Mouse (Mus musculus): ENCODE measurements at regions not wholly inside any gene's neighbourhood (a gene's known extent, or its start where the extent isn't known, plus 50 kb on each side); places are given as distances from the start of the nearest gene placed in this dataset.

- ATAC-seq (replicated peaks in 1 of 2; ENCODE audit: insufficient read depth in 1 of 2, low FRiP score in 2 of 2, low TSS enrichment in 1 of 2, low read depth in 1 of 2, poor library complexity in 2 of 2, severe bottlenecking in 2 of 2): no peak
Measured at GRCm38 (mm10) chr3:39211670-39212069, 324.9 kb downstream of the Fat4 start.

GRCm38 (mm10) chr3:39220011-39220706, 333.4 kb downstream of the Fat4 start:
- ATAC-seq (replicated peaks in 1 of 2; ENCODE audit: insufficient read depth in 1 of 2, low FRiP score in 2 of 2, low TSS enrichment in 1 of 2, low read depth in 1 of 2, poor library complexity in 2 of 2, severe bottlenecking in 2 of 2): peak in 1 of 2 experiments; percentile 46; a peak in 2 of 4 replicates

- no peak for ATAC-seq (replicated peaks in 1 of 2; ENCODE audit: insufficient read depth in 1 of 2, low FRiP score in 2 of 2, low TSS enrichment in 1 of 2, low read depth in 1 of 2, poor library complexity in 2 of 2, severe bottlenecking in 2 of 2)
Measured at GRCm38 (mm10) chr3:39220707-39221034, 333.9 kb downstream of the Fat4 start.

- ATAC-seq (replicated peaks in 1 of 2; ENCODE audit: insufficient read depth in 1 of 2, low FRiP score in 2 of 2, low TSS enrichment in 1 of 2, low read depth in 1 of 2, poor library complexity in 2 of 2, severe bottlenecking in 2 of 2): no peak
Measured at GRCm38 (mm10) chr3:39222059-39222458, 335.3 kb downstream of the Fat4 start.

- ATAC-seq (replicated peaks in 1 of 2; ENCODE audit: insufficient read depth in 1 of 2, low FRiP score in 2 of 2, low TSS enrichment in 1 of 2, low read depth in 1 of 2, poor library complexity in 2 of 2, severe bottlenecking in 2 of 2): no peak
Measured at GRCm38 (mm10) chr3:39234921-39235320, 348.2 kb downstream of the Fat4 start.

- no peak for ATAC-seq (replicated peaks in 1 of 2; ENCODE audit: insufficient read depth in 1 of 2, low FRiP score in 2 of 2, low TSS enrichment in 1 of 2, low read depth in 1 of 2, poor library complexity in 2 of 2, severe bottlenecking in 2 of 2)
Measured at GRCm38 (mm10) chr3:39248712-39249111, 362.0 kb downstream of the Fat4 start.

- no peak for ATAC-seq (replicated peaks in 1 of 2; ENCODE audit: insufficient read depth in 1 of 2, low FRiP score in 2 of 2, low TSS enrichment in 1 of 2, low read depth in 1 of 2, poor library complexity in 2 of 2, severe bottlenecking in 2 of 2)
Measured at GRCm38 (mm10) chr3:39249224-39249892, 362.6 kb downstream of the Fat4 start.

GRCm38 (mm10) chr3:39253076-39253475, 366.3 kb downstream of the Fat4 start:
- ATAC-seq (replicated peaks in 1 of 2; ENCODE audit: insufficient read depth in 1 of 2, low FRiP score in 2 of 2, low TSS enrichment in 1 of 2, low read depth in 1 of 2, poor library complexity in 2 of 2, severe bottlenecking in 2 of 2): no peak

GRCm38 (mm10) chr3:39264671-39265430, 378.1 kb downstream of the Fat4 start:
- no peak for ATAC-seq (replicated peaks in 1 of 2; ENCODE audit: insufficient read depth in 1 of 2, low FRiP score in 2 of 2, low TSS enrichment in 1 of 2, low read depth in 1 of 2, poor library complexity in 2 of 2, severe bottlenecking in 2 of 2)

GRCm38 (mm10) chr3:39265606-39266005, 378.9 kb downstream of the Fat4 start:
- no peak for ATAC-seq (replicated peaks in 1 of 2; ENCODE audit: insufficient read depth in 1 of 2, low FRiP score in 2 of 2, low TSS enrichment in 1 of 2, low read depth in 1 of 2, poor library complexity in 2 of 2, severe bottlenecking in 2 of 2)

- ATAC-seq (replicated peaks in 1 of 2; ENCODE audit: insufficient read depth in 1 of 2, low FRiP score in 2 of 2, low TSS enrichment in 1 of 2, low read depth in 1 of 2, poor library complexity in 2 of 2, severe bottlenecking in 2 of 2): no peak
Measured at GRCm38 (mm10) chr3:39269388-39269787, 382.6 kb downstream of the Fat4 start.

GRCm38 (mm10) chr3:39272616-39273015, 385.9 kb downstream of the Fat4 start:
- ATAC-seq (replicated peaks in 1 of 2; ENCODE audit: insufficient read depth in 1 of 2, low FRiP score in 2 of 2, low TSS enrichment in 1 of 2, low read depth in 1 of 2, poor library complexity in 2 of 2, severe bottlenecking in 2 of 2): no peak

- ATAC-seq (replicated peaks in 1 of 2; ENCODE audit: insufficient read depth in 1 of 2, low FRiP score in 2 of 2, low TSS enrichment in 1 of 2, low read depth in 1 of 2, poor library complexity in 2 of 2, severe bottlenecking in 2 of 2): no peak
Measured at GRCm38 (mm10) chr3:39276897-39277296, 390.2 kb downstream of the Fat4 start.

GRCm38 (mm10) chr3:39277310-39277709, 390.6 kb downstream of the Fat4 start:
- no peak for ATAC-seq (replicated peaks in 1 of 2; ENCODE audit: insufficient read depth in 1 of 2, low FRiP score in 2 of 2, low TSS enrichment in 1 of 2, low read depth in 1 of 2, poor library complexity in 2 of 2, severe bottlenecking in 2 of 2)

- ATAC-seq (replicated peaks in 1 of 2; ENCODE audit: insufficient read depth in 1 of 2, low FRiP score in 2 of 2, low TSS enrichment in 1 of 2, low read depth in 1 of 2, poor library complexity in 2 of 2, severe bottlenecking in 2 of 2): no peak
Measured at GRCm38 (mm10) chr3:39295255-39295654, 408.5 kb downstream of the Fat4 start.

- ATAC-seq (replicated peaks in 1 of 2; ENCODE audit: insufficient read depth in 1 of 2, low FRiP score in 2 of 2, low TSS enrichment in 1 of 2, low read depth in 1 of 2, poor library complexity in 2 of 2, severe bottlenecking in 2 of 2): no peak
Measured at GRCm38 (mm10) chr3:39296257-39296656, 409.5 kb downstream of the Fat4 start.

- ATAC-seq (replicated peaks in 1 of 2; ENCODE audit: insufficient read depth in 1 of 2, low FRiP score in 2 of 2, low TSS enrichment in 1 of 2, low read depth in 1 of 2, poor library complexity in 2 of 2, severe bottlenecking in 2 of 2): no peak
Measured at GRCm38 (mm10) chr3:39309487-39309886, 422.7 kb downstream of the Fat4 start.

- ATAC-seq (replicated peaks in 1 of 2; ENCODE audit: insufficient read depth in 1 of 2, low FRiP score in 2 of 2, low TSS enrichment in 1 of 2, low read depth in 1 of 2, poor library complexity in 2 of 2, severe bottlenecking in 2 of 2): no peak
Measured at GRCm38 (mm10) chr3:39313563-39313962, 426.8 kb downstream of the Fat4 start.
